Mouse (Mus musculus) gonadal fat pad, adult 2 months (tissue): ENCODE measurements around the gene Leap2. TPM values are rescaled to one million over a fixed set of nuclear protein-coding genes. Genes with fewer than 3 reads are reported as not detected.
"Not testable (repeated sequence)": the region's sequence is repeated elsewhere in the genome, so short reads cannot be mapped to it uniquely, and the experiment has no call there.

ENCODE experiments used
- DNase-seq: peaks from one replicate; pipeline ENCODE4 v3.0.0-alpha.2; 2012; ENCODE audit warnings: low read depth
- polyA plus RNA-seq: library from polyadenylated mRNA; depleted of rRNA; stranded (reverse); fragments of >200 nt; gene quantifications from 2 replicates; pipeline ENCODE4 v1.2.3, GENCODE M21; 2012

The Leap2 gene
- polyA plus RNA-seq, 1 experiment = not detected

- no peak for DNase-seq
Measured at GRCm38 (mm10) chr11:53441921-53442320, 19.0 kb upstream of the Leap2 start.

GRCm38 (mm10) chr11:53436338-53436737 lies 13.4 kb upstream of the Leap2 start:
- no peak for DNase-seq

- DNase-seq = no peak
Measured at GRCm38 (mm10) chr11:53435504-53435903, 12.5 kb upstream of the Leap2 start.

- DNase-seq = no peak
Measured at GRCm38 (mm10) chr11:53433057-53433456, 10.1 kb upstream of the Leap2 start.

DNA sequence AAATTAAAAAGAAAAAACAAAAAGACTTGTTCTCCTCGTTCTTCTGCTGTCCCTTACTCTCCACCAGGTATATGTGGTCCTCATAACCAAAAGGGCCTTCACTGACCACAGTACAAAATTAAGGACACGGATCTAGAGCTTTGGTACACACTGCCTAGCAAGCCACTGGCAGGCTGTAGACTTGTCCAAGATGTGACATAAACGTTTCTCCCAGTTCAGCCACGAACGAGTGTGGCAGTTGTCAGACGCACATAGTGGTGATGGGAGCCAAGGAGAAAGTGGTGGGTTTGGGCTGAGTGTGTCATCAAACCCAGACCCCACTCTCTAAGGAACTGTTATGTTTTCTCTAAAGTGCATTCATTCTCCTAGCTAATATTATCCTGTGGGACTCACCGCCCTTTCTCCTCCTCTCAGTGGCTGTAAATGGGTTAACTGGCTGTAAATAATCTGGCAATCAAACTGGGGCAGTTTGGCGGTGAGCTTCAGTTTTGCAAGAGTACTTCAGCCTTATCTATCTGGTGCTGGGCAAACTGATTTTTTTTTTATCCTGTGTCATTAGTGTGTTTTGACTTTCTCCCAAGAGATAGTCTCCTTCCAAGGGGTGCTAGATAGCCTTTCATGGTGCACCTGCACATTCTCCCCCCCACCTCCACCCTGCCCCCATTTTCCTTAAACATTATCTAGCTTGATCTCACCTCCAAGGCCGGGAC lies 8.5 kb upstream of the Leap2 start:
- no peak for DNase-seq

DNA sequence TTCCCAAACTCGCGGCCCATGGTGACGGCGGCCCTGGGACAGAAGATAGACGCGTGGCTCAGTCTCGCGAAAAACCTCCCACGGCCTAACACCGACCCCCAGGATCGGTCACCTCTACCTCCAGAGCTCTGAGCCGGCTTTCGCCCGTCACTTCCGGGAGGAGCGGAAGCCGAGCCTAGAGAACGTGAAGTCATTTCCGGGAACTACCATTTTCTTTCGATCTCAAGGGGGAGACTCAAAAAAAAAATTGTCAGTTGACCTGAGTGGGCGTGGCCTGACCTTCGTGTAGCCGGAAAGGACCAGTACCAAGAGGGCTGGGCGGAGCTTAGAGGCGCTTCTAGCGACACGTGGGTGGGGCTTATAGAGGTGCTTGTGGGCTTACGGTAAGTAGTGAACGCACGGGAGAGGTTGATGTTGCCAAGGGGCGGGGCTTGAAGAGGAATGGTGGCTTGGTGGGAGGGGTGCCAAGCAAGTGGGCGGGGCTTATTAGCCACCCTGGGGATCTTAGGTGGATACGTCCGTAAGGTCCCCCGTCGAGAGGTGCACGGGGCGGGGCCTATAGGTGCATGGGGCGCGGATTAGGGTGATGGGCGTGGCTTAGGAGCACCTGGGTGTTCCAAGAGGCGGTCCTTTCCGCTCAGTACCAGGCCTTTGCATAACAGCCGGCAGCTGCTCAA lies 7.8 kb upstream of the Leap2 start, which contains the start of the genes Uqcrq and Gdf9:
Gene Uqcrq (minus strand): TSS at position 162 of the 677 bp plus-strand sequence.
Gene Gdf9 (plus strand): TSS at position 354 of the 677 bp plus-strand sequence.
- DNase-seq = peak; percentile 99

- no peak for DNase-seq
Measured at GRCm38 (mm10) chr11:53430300-53430669, 7.3 kb upstream of the Leap2 start.

- DNase-seq = no peak
Measured at GRCm38 (mm10) chr11:53429182-53429581, 6.2 kb upstream of the Leap2 start.

GRCm38 (mm10) chr11:53428716-53429057 lies 5.7 kb upstream of the Leap2 start:
- DNase-seq = no peak

DNA sequence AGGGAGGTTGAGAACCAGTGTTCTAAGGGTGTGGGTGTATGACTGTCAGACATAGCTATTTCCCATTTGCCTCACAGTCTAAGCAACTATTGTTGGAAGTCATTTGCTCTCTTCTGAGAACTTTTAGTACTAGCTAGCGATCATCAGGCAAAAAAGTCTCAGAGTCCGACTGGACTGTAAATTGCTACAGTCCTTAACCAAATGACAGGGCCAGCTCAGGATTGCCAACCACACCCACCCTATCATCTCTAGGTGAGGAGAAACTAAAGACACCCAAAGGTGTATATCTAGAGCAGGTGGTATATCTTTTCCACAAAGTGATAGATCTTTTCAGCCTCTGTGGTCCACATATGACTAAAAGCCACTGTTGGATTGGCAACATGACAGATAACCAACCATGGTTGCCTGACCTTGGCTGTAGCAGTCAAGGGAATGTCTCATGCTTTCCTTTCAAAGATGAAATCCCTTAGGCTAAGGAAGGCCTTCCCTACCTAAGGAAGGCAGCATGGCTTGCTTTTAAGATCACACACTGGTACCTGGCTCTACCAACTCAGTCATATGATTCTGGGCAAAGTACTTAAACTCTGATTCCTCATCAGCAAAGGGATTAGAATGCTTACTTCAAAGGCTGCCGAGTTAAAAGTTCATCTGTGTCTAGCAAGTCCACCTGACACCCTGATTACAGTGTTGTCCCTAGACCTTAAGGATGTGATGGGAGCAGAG lies 5.2 kb upstream of the Leap2 start:
- DNase-seq = no peak

GRCm38 (mm10) chr11:53426914-53427313 lies 3.9 kb upstream of the Leap2 start:
- not testable (repeated sequence) for DNase-seq

GRCm38 (mm10) chr11:53425711-53426255 lies 2.8 kb upstream of the Leap2 start:
- no peak for DNase-seq

DNA sequence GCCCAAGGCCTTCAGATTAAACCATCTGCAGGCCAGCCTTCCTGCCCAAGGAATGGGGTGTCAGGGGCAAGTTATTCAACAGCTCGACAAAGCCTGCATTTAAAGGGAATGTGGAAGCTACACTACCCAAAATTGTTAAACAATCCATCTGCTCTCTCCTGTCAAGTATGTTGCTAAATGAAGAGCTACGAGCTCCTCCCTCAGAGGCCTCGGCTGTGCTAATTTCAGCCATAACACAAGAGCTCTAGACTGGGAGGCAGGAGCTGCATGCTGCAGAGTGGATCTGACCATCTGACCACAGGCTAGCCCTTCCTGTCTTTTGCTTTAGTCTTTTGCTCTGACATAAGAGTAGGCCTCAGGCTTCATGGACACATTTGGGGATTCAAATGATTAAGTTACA lies 2.3 kb upstream of the Leap2 start:
- no peak for DNase-seq

- no peak for DNase-seq
Measured at GRCm38 (mm10) chr11:53424826-53425225, 1.9 kb upstream of the Leap2 start.

DNA sequence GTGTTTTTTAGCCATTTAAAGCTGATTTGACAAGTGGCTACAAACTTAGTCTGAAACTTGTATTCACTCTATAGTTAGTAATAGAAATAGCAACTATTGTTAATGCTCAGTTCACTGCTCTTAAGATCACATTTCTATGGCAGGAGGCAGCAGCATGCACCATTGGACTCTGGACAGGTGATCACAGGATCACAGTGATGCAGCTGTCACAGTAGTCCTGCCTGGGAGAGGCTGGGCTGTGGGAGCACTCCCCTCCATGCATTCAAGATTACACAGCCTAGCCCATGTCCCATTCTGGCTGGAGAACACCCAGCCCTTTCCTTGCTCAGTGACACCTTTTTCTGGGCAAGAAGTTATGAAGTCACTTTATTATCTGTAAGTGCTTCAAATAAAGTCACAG lies 4.9 kb downstream of the Leap2 start:
- DNase-seq = no peak

GRCm38 (mm10) chr11:53413871-53414270 lies 9.1 kb downstream of the Leap2 start:
- no peak for DNase-seq

DNA sequence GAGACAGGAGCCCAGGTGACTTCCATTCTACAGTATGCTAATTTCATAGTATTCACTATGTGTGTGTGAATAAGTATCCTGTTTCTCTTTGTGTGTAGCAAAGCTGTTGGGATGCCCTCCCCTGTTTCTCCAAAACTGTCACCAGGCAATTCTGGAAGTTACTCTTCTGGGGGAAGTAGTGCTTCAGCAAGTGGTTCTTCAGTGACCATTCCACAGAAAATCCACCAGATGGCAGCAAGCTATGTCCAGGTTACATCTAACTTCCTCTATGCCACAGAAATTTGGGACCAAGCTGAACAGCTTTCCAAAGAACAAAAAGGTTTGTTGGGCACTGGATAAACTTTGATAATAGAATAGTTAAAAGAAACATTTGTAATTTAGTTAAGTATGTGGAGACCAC lies 11.2 kb downstream of the Leap2 start:
- no peak for DNase-seq

- no peak for DNase-seq
Measured at GRCm38 (mm10) chr11:53403638-53404037, 19.3 kb downstream of the Leap2 start.

- DNase-seq = no peak
Measured at GRCm38 (mm10) chr11:53393856-53394255, 29.1 kb downstream of the Leap2 start.

GRCm38 (mm10) chr11:53383758-53384428 lies 39.1 kb downstream of the Leap2 start:
- DNase-seq = no peak

DNA sequence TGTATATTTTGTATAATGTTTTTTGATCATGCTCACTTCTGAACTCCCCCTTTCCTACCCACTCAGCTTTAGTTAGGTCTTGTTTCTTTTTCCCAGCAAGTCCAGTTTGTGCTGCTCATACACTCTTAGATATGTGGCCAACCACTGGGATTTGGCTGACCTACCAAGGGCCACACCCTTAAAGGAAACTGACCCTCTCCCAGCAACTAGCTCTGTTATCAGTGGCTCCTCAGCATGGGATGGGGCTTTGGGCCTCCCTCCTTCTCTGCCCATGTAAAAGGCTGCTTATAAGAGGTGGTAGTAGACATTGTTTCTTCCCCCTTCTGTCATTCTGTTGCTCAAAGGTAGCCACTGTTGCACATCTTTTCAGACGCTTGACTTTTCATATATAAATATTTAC lies 44.1 kb downstream of the Leap2 start:
- no peak for DNase-seq
